In the genomic region with DNA sequence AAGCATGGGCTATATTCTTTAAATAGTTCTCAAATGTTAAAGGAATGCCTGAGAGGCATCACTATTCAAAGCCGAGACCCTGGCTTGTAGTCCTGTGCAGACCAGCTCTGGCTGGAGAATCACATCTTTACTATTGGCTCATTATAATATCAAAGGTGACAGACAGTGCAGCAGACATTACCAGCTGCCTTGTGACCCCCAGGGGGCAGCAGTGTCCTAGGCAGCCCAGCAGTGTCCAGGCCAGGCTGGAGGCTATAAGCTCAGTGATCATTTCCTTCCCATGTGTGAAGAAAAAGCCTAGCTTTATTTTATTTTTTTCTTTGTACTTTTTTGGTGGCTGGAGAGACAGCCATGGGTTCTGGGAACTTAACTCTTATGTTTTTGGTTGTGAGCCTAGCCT, we compare ENCODE assay signal across 9 mouse cellular contexts.
DNase-seq lines count a peak whose midpoint lies in the region; TF ChIP-seq lines count a peak whose summit lies in the region.
"Had no signal": no experiment of that assay in that cellular context is flagged by ENCODE, and none has a peak within 500 bp of the region (broad histone marks: within the 10 kb centered on the region; RNA-seq: fewer than 3 reads in every experiment).

No protein-coding gene starts in this region.

- no peak overlapping the region for H3K9ac ChIP-seq in ES-E14 (ENCODE audit: insufficient read depth, low read depth, low read length, poor library complexity, severe bottlenecking)

- peaks cover 0 to 6% of the 10 kb centered on the region in 2 experiments; a peak in 1 of 4 replicates for H3K4me1 ChIP-seq in ES-E14 (ENCODE audit: control insufficient read depth in 2 of 2, insufficient read depth in 2 of 2, low read length in 2 of 2, poor library complexity in 1 of 2)

- no peak overlapping the region for H3K27ac ChIP-seq in ES-E14 (ENCODE audit: insufficient read depth, low read depth, low read length, poor library complexity, severe bottlenecking)
- H3K27ac ChIP-seq: macrophage had no signal

- DNase-seq in CD4-positive, CD25-positive, alpha-beta regulatory T cell, adult 2 months (ENCODE audit: low read depth, low spot score): peak; percentile 84
- DNase-seq in ES-E14 (ENCODE audit: low read depth, low spot score): peak; percentile 20
- DNase-seq in cerebellum, adult 18-20 months: peak; percentile 64 to 75
- DNase-seq in gastrocnemius, adult 18-20 months (ENCODE audit: low spot score): peak; percentile 58
- DNase-seq in kidney, adult 8-10 months: peak; percentile 28 to 64
- DNase-seq in lung, postnatal 14 days: peak; percentile 76
- peak; percentile 15 for DNase-seq in spleen, adult 12 weeks (ENCODE audit: low spot score)
- no peak for DNase-seq in left cerebral cortex, adult 8-10 months (ENCODE audit: low spot score in 2 of 2)

- peaks cover 43% of the 10 kb centered on the region for H3K36me3 ChIP-seq in ES-E14 (ENCODE audit: control insufficient read depth, insufficient read depth, low read length, poor library complexity, severe bottlenecking)

- H3K4me3 ChIP-seq in ES-E14 (ENCODE audit: insufficient read depth in 1 of 2, low read depth in 1 of 2, low read length in 2 of 2, poor library complexity in 1 of 2, severe bottlenecking in 1 of 2): no peak overlapping the region

- in situ Hi-C loops in ES-E14 (cut with MboI; ENCODE audit: low sequenced_read_pairs in 2 of 2, unreplicated experiment in 2 of 2): no loop called here

- no peaks in the 10 kb centered on the region for H3K9me3 ChIP-seq in ES-E14 (ENCODE audit: control insufficient read depth, insufficient read depth, low read depth, low read length)

TF ChIP-seq in ES-E14, 5 proteins besides CTCF, POLR2A, EP300 and RAD21:
- no peak for TF ChIP-seq ZC3H11A (IDR thresholded peaks at IDR 0.05; ENCODE audit: borderline replicate concordance, low read depth, low read length)
- no peak for TF ChIP-seq CHD2 (IDR thresholded peaks at IDR 0.05; ENCODE audit: low read depth, low read length)
- TF ChIP-seq HCFC1 (IDR thresholded peaks at IDR 0.05; ENCODE audit: borderline replicate concordance, insufficient read depth, low read length): no peak
- TF ChIP-seq ZNF384 (IDR thresholded peaks at IDR 0.05; ENCODE audit: low read depth, low read length): no peak
- no peak for TF ChIP-seq MAFK (IDR thresholded peaks at IDR 0.05; ENCODE audit: insufficient read depth, low read depth, low read length)
TF ChIP-seq in ES-E14: peak in this region for 0.

Comparison
In these comparisons a context has a peak if more than half of its experiments do, and no peak if none do; other contexts are left out.
1. DNase-seq: peak in CD4-positive, CD25-positive, alpha-beta regulatory T cell, adult 2 months (single experiment), ES-E14 (single experiment), cerebellum, adult 18-20 months (2 of 2), gastrocnemius, adult 18-20 months (single experiment), kidney, adult 8-10 months (2 of 2), lung, postnatal 14 days (single experiment) and spleen, adult 12 weeks (single experiment); none in left cerebral cortex, adult 8-10 months (0 of 2).